In the genomic region with DNA sequence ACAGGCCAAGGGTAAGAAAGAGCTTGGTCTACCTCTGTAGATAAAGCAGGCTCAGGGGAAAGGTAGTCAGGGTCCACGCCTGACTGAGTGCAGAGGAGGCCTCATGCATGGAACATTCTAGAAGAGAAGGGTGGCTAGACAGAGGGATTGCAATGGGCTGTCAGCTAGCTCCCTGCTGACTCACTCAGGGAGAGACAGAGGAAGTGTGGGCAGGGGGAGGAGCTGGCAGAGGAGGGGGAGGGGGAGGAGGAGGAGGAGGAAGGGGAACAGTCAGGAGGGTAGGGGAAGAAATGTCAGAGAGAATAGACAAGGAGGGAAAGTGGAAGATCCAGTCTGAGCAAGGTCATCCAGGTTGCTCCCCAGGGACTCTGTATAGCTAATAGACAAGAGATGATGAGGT, we compare ENCODE assay signal across 13 mouse cellular contexts. TPM values are rescaled to one million over a fixed set of nuclear protein-coding genes. Genes with fewer than 3 reads are reported as not detected.
DNase-seq lines count a peak whose midpoint lies in the region; ATAC-seq lines count a peak whose summit lies in the region.
"Had no signal": no experiment of that assay in that cellular context is flagged by ENCODE, and none has a peak within 500 bp of the region (broad histone marks: within the 10 kb centered on the region; RNA-seq: fewer than 3 reads in every experiment).

No protein-coding gene starts in this region.

- H3K36me3 ChIP-seq in midbrain, embryonic 11.5 days (ENCODE audit: control insufficient read depth, insufficient read depth, low read length) = no peaks in the 10 kb centered on the region
- no peaks in the 10 kb centered on the region for H3K36me3 ChIP-seq in midbrain, embryonic 15.5 days (replicated peaks)
- no peaks in the 10 kb centered on the region for H3K36me3 ChIP-seq in intestine, embryonic 16.5 days (ENCODE audit: control insufficient read depth, insufficient read depth, low read length)
- no peaks in the 10 kb centered on the region for H3K36me3 ChIP-seq in stomach, embryonic 16.5 days (ENCODE audit: control insufficient read depth, insufficient read depth, low read length)
- H3K36me3 ChIP-seq: forebrain, embryonic 15.5 days; heart, embryonic 13.5 days; limb, embryonic 12.5 days had no signal

- H3K27me3 ChIP-seq in midbrain, embryonic 11.5 days (ENCODE audit: control insufficient read depth, insufficient read depth, low read length) = no peaks in the 10 kb centered on the region
- H3K27me3 ChIP-seq in midbrain, embryonic 15.5 days (replicated peaks) = peaks cover 4% of the 10 kb centered on the region; the same call in 1 of the 2 replicates
- H3K27me3 ChIP-seq in intestine, embryonic 16.5 days (replicated peaks; ENCODE audit: control insufficient read depth, insufficient read depth, low read length) = no peaks in the 10 kb centered on the region
- H3K27me3 ChIP-seq in stomach, embryonic 16.5 days (ENCODE audit: control insufficient read depth, insufficient read depth, low read length) = no peaks in the 10 kb centered on the region
- H3K27me3 ChIP-seq: forebrain, embryonic 15.5 days; heart, embryonic 13.5 days had no signal

- H3K27ac ChIP-seq in midbrain, embryonic 11.5 days (ENCODE audit: low read depth, low read length) = no peak overlapping the region
- no peak overlapping the region for H3K27ac ChIP-seq in midbrain, embryonic 15.5 days
- H3K27ac ChIP-seq in intestine, embryonic 16.5 days (ENCODE audit: low read length) = no peak overlapping the region
- peak overlapping the region; percentile 40; the same call in 1 of the 2 replicates for H3K27ac ChIP-seq in stomach, embryonic 16.5 days (ENCODE audit: low read length)
- H3K27ac ChIP-seq: forebrain, embryonic 15.5 days; heart, embryonic 13.5 days had no signal

- H3K4me3 ChIP-seq in midbrain, embryonic 11.5 days (ENCODE audit: low read depth, low read length) = no peak overlapping the region
- H3K4me3 ChIP-seq in midbrain, embryonic 15.5 days = no peak overlapping the region
- H3K4me3 ChIP-seq in intestine, embryonic 16.5 days (ENCODE audit: low read length) = no peak overlapping the region
- H3K4me3 ChIP-seq in stomach, embryonic 16.5 days (replicated peaks; ENCODE audit: low read length) = no peak overlapping the region
- H3K4me3 ChIP-seq: forebrain, embryonic 15.5 days; heart, embryonic 13.5 days; limb, embryonic 12.5 days had no signal

- H3K4me1 ChIP-seq in midbrain, embryonic 11.5 days (ENCODE audit: control insufficient read depth, insufficient read depth, low read length) = no peaks in the 10 kb centered on the region; the same call in 1 of the 2 replicates
- H3K4me1 ChIP-seq in midbrain, embryonic 15.5 days = no peaks in the 10 kb centered on the region
- H3K4me1 ChIP-seq in intestine, embryonic 16.5 days (ENCODE audit: control insufficient read depth, insufficient read depth, low read length) = peaks cover 13% of the 10 kb centered on the region
- peaks cover 14% of the 10 kb centered on the region for H3K4me1 ChIP-seq in stomach, embryonic 16.5 days (ENCODE audit: control insufficient read depth, insufficient read depth, low read length)
- H3K4me1 ChIP-seq: forebrain, embryonic 15.5 days had no signal

- peak; percentile 21 for DNase-seq in adrenal gland, adult 2 months
- no peak for DNase-seq in adrenal gland, adult 18-20 months (ENCODE audit: low spot score in 2 of 2)
- DNase-seq in midbrain, embryonic 11.5 days (ENCODE audit: low spot score, missing footprints) = peak; percentile 73
- no peak for DNase-seq in right cerebral cortex, adult 18-20 months
- no peak for DNase-seq in adrenal gland, adult 8-10 months
- DNase-seq: adrenal gland, postnatal 25 days; kidney, postnatal 4 days had no signal

- no peak overlapping the region for H3K9ac ChIP-seq in midbrain, embryonic 11.5 days (ENCODE audit: low read length)
- no peak overlapping the region for H3K9ac ChIP-seq in midbrain, embryonic 15.5 days
- H3K9ac ChIP-seq in intestine, embryonic 16.5 days (ENCODE audit: low read depth, low read length) = no peak overlapping the region
- no peak overlapping the region for H3K9ac ChIP-seq in stomach, embryonic 16.5 days (ENCODE audit: low read length)
- H3K9ac ChIP-seq: forebrain, embryonic 15.5 days; heart, embryonic 13.5 days; limb, embryonic 12.5 days had no signal

- ATAC-seq in midbrain, embryonic 11.5 days (ENCODE audit: low FRiP score) = no peak
- no peak for ATAC-seq in midbrain, embryonic 15.5 days (replicated peaks)
- peak; percentile 25 for ATAC-seq in intestine, embryonic 16.5 days
- no peak; the same call in 1 of the 2 replicates for ATAC-seq in stomach, embryonic 16.5 days (ENCODE audit: insufficient read depth, low FRiP score)
- ATAC-seq: forebrain, embryonic 15.5 days had no signal

- H3K4me2 ChIP-seq in midbrain, embryonic 11.5 days = no peak overlapping the region
- H3K4me2 ChIP-seq in midbrain, embryonic 15.5 days = no peak overlapping the region
- H3K4me2 ChIP-seq in intestine, embryonic 16.5 days (ENCODE audit: low read depth, low read length) = no peak overlapping the region
- no peak overlapping the region for H3K4me2 ChIP-seq in stomach, embryonic 16.5 days (ENCODE audit: low read depth, low read length)
- H3K4me2 ChIP-seq: forebrain, embryonic 15.5 days; heart, embryonic 13.5 days; limb, embryonic 12.5 days had no signal

- WGBS in midbrain, embryonic 11.5 days = 81% methylated on average over 1 of the region's 1 CpGs
- 85% methylated on average over 1 of the region's 1 CpGs for WGBS in midbrain, embryonic 15.5 days
- 69% methylated on average over 1 of the region's 1 CpGs for WGBS in intestine, embryonic 16.5 days
- WGBS in stomach, embryonic 16.5 days = 86% methylated on average over 1 of the region's 1 CpGs

- no peaks in the 10 kb centered on the region for H3K9me3 ChIP-seq in midbrain, embryonic 11.5 days (ENCODE audit: control insufficient read depth, low read length)
- no peaks in the 10 kb centered on the region for H3K9me3 ChIP-seq in midbrain, embryonic 15.5 days
- no peaks in the 10 kb centered on the region for H3K9me3 ChIP-seq in intestine, embryonic 16.5 days (ENCODE audit: control insufficient read depth, low read length)
- no peaks in the 10 kb centered on the region for H3K9me3 ChIP-seq in stomach, embryonic 16.5 days (replicated peaks; ENCODE audit: control insufficient read depth, low read length)
- H3K9me3 ChIP-seq: forebrain, embryonic 15.5 days; heart, embryonic 13.5 days; limb, embryonic 12.5 days had no signal

RNA-seq across cellular contexts. Expression of a gene that starts 47.4 kb away (rescaled TPM):
- total RNA-seq in adrenal gland, adult 2 months (2021) = 10 to 100 TPM in 1 of 2 experiments, 1 to 10 TPM in 1; 8.9 to 16.1 TPM
- polyA plus RNA-seq in adrenal gland, adult 2 months (2012; rRNA removed) = 19.6 and 24.4 TPM in 2 replicates
- 10 to 100 TPM; 11.7 to 12.3 TPM for total RNA-seq in adrenal gland, adult 18-20 months (2021)
- 2.6 and 3.3 TPM in 2 replicates for polyA plus RNA-seq in midbrain, embryonic 11.5 days (2014; fragmentation: Nextera tagmentation; extraction: Ambion mirVana)
- polyA plus RNA-seq in midbrain, embryonic 15.5 days (2015; fragmentation: Nextera tagmentation; extraction: Ambion mirVana) = 5.2 and 5.3 TPM in 2 replicates
- 24.3 and 26.1 TPM in 2 replicates for polyA plus RNA-seq in intestine, embryonic 16.5 days (2015; fragmentation: Nextera tagmentation; extraction: Ambion mirVana)
- 16.3 and 19.8 TPM in 2 replicates for polyA plus RNA-seq in stomach, embryonic 16.5 days (2015; fragmentation: Nextera tagmentation; extraction: Ambion mirVana)
- total RNA-seq in adrenal gland, adult 8-10 months (2022) = 10 to 100 TPM; 13.5 to 20.4 (median 17.0) TPM

Comparison
In these comparisons a context has a peak if more than half of its experiments do, and no peak if none do; other contexts are left out.
1. DNase-seq: peak in adrenal gland, adult 2 months (single experiment) and midbrain, embryonic 11.5 days (single experiment); none in adrenal gland, adult 18-20 months (0 of 2), right cerebral cortex, adult 18-20 months (single experiment) and adrenal gland, adult 8-10 months (single experiment).